ENCODE assay signal across 8 mouse cellular contexts in genomic region chr17:42876904-42877425, GRCm38 (mm10). TPM values are rescaled to one million over a fixed set of nuclear protein-coding genes. Genes with fewer than 3 reads are reported as not detected.
DNase-seq lines count a peak whose midpoint lies in the region; ATAC-seq and TF ChIP-seq lines count a peak whose summit lies in the region.

No protein-coding gene starts in this region.

- H3K9ac ChIP-seq in embryonic facial prominence, embryonic 11.5 days (replicated peaks; ENCODE audit: low read length) = peak overlapping the region; percentile 95
- H3K9ac ChIP-seq in intestine, embryonic 15.5 days = peak overlapping the region; percentile 98; the same call in 1 of the 2 replicates
- H3K9ac ChIP-seq in neural tube, embryonic 14.5 days (replicated peaks; ENCODE audit: low read depth, low read length) = peak overlapping the region; percentile 98

- DNase-seq in lung, adult 2 months = no peak
- no peak for DNase-seq in lung, postnatal 4 days
- no peak for DNase-seq in embryonic facial prominence, embryonic 11.5 days (ENCODE audit: low spot score)
- DNase-seq in thymus, postnatal 0 days (ENCODE audit: low spot score) = no peak
- DNase-seq in frontal cortex, adult 2 months (ENCODE audit: extremely low spot score in 1 of 2, low spot score in 1 of 2) = no peak
- no peak for DNase-seq in adrenal gland, postnatal 4 days (ENCODE audit: low spot score in 2 of 2)

- no peak for ATAC-seq in embryonic facial prominence, embryonic 11.5 days (replicated peaks; ENCODE audit: insufficient number of reproducible peaks, low FRiP score, low TSS enrichment, low read depth)
- no peak for ATAC-seq in intestine, embryonic 15.5 days
- ATAC-seq in neural tube, embryonic 14.5 days (ENCODE audit: low read depth) = no peak

- peaks cover 4% of the 10 kb centered on the region; the same call in 1 of the 2 replicates for H3K4me1 ChIP-seq in lung, adult 2 months (ENCODE audit: control insufficient read depth, insufficient read depth, low read length)
- H3K4me1 ChIP-seq in embryonic facial prominence, embryonic 11.5 days (ENCODE audit: control insufficient read depth, insufficient read depth, low read length) = no peaks in the 10 kb centered on the region
- peaks cover 2% of the 10 kb centered on the region; the same call in 1 of the 2 replicates for H3K4me1 ChIP-seq in intestine, embryonic 15.5 days (replicated peaks)
- peaks cover 6% of the 10 kb centered on the region; the same call in 1 of the 2 replicates for H3K4me1 ChIP-seq in neural tube, embryonic 14.5 days (ENCODE audit: control insufficient read depth, insufficient read depth, low read length)

- TF ChIP-seq CTCF in lung, adult 2 months (IDR thresholded peaks at IDR 0.05; ENCODE audit: insufficient read depth, low read length) = no peak

- no peak overlapping the region for H3K27ac ChIP-seq in embryonic facial prominence, embryonic 11.5 days (replicated peaks; ENCODE audit: low read depth, low read length)
- H3K27ac ChIP-seq in intestine, embryonic 15.5 days = peak overlapping the region; percentile 97; the same call in 1 of the 2 replicates
- peak overlapping the region; percentile 93; the same call in 1 of the 2 replicates for H3K27ac ChIP-seq in neural tube, embryonic 14.5 days (ENCODE audit: low read depth, low read length)

- no peaks in the 10 kb centered on the region for H3K27me3 ChIP-seq in embryonic facial prominence, embryonic 11.5 days (ENCODE audit: control insufficient read depth, insufficient read depth, low read length)
- H3K27me3 ChIP-seq in intestine, embryonic 15.5 days (replicated peaks) = no peaks in the 10 kb centered on the region
- no peaks in the 10 kb centered on the region for H3K27me3 ChIP-seq in neural tube, embryonic 14.5 days (ENCODE audit: control insufficient read depth, insufficient read depth, low read length)

- WGBS in lung, adult 2 months = 7% methylated on average over 13 of the region's 13 CpGs
- WGBS in embryonic facial prominence, embryonic 11.5 days = 36% methylated on average over 13 of the region's 13 CpGs
- WGBS in intestine, embryonic 15.5 days = 24% methylated on average over 13 of the region's 13 CpGs
- WGBS in neural tube, embryonic 14.5 days = 37% methylated on average over 13 of the region's 13 CpGs

- peak overlapping the region; percentile 76 for H3K4me2 ChIP-seq in embryonic facial prominence, embryonic 11.5 days (ENCODE audit: low read depth, low read length)
- H3K4me2 ChIP-seq in intestine, embryonic 15.5 days (replicated peaks) = peak overlapping the region; percentile 74
- peak overlapping the region; percentile 95 for H3K4me2 ChIP-seq in neural tube, embryonic 14.5 days (ENCODE audit: low read depth, low read length)

- no peaks in the 10 kb centered on the region for H3K9me3 ChIP-seq in embryonic facial prominence, embryonic 11.5 days (replicated peaks; ENCODE audit: control insufficient read depth, low read length)
- no peaks in the 10 kb centered on the region for H3K9me3 ChIP-seq in intestine, embryonic 15.5 days
- no peaks in the 10 kb centered on the region for H3K9me3 ChIP-seq in neural tube, embryonic 14.5 days (ENCODE audit: control insufficient read depth, low read length)

- no peak for TF ChIP-seq POLR2A in lung, adult 2 months (IDR thresholded peaks at IDR 0.05; ENCODE audit: borderline replicate concordance, extremely low read depth, low read depth, low read length)

- H3K36me3 ChIP-seq in embryonic facial prominence, embryonic 11.5 days (replicated peaks; ENCODE audit: control insufficient read depth, insufficient read depth, low read depth, low read length) = no peaks in the 10 kb centered on the region
- H3K36me3 ChIP-seq in intestine, embryonic 15.5 days = no peaks in the 10 kb centered on the region
- no peaks in the 10 kb centered on the region for H3K36me3 ChIP-seq in neural tube, embryonic 14.5 days (ENCODE audit: control insufficient read depth, insufficient read depth, low read length)

- peak overlapping the region; percentile 90 for H3K4me3 ChIP-seq in lung, adult 2 months (replicated peaks; ENCODE audit: extremely low read depth, low read depth, low read length)
- H3K4me3 ChIP-seq in embryonic facial prominence, embryonic 11.5 days (ENCODE audit: low read depth, low read length) = peak overlapping the region; percentile 92
- peak overlapping the region; percentile 93 for H3K4me3 ChIP-seq in intestine, embryonic 15.5 days (replicated peaks)
- peak overlapping the region; percentile 87 for H3K4me3 ChIP-seq in neural tube, embryonic 14.5 days (ENCODE audit: low read depth, low read length)

RNA-seq across cellular contexts. Expression of gene Cd2ap, which starts 0.5 kb away (rescaled TPM):
- 13.9 and 14.6 TPM in 2 replicates for polyA plus RNA-seq in lung, adult 2 months (2012; rRNA removed)
- polyA plus RNA-seq in embryonic facial prominence, embryonic 11.5 days (2014; fragmentation: Nextera tagmentation; extraction: Ambion mirVana) = 17.1 and 17.5 TPM in 2 replicates
- 33.1 and 37.3 TPM in 2 replicates for polyA plus RNA-seq in intestine, embryonic 15.5 days (2015; fragmentation: Nextera tagmentation; extraction: Ambion mirVana)
- polyA plus RNA-seq in neural tube, embryonic 14.5 days (2014; fragmentation: Nextera tagmentation; extraction: Ambion mirVana) = 13.4 and 13.7 TPM in 2 replicates
- 15.0 and 19.8 TPM in 2 replicates for polyA plus RNA-seq in thymus, postnatal 0 days (2015; fragmentation: Nextera tagmentation; extraction: Ambion mirVana)
- 25.6 and 26.8 TPM in 2 replicates for polyA plus RNA-seq in frontal cortex, adult 2 months (2012; rRNA removed)
- 10 to 100 TPM; 88.2 to 98.1 TPM for total RNA-seq in adrenal gland, postnatal 4 days (2021)
